Mouse (Mus musculus) forebrain, embryonic 16.5 days (tissue): ENCODE results near the gene Prpf38b. TPM values are rescaled to one million over a fixed set of nuclear protein-coding genes. Genes with fewer than 3 reads are reported as not detected.
A peak's percentile ranks its signal among the peaks of the same experiment; 100 is the strongest.

Experiments
- ATAC-seq: fragments of 200-750 bp; cut with Nextera tagmentation; 2 replicates; pipeline ENCODE4 v1.8.0; 2017; ENCODE audit warnings: mild to moderate bottlenecking, moderate library complexity
- H3K27ac ChIP-seq: fragments of 300-500 bp; sonication (generic); 2 replicates; pipeline ENCODE4 v1.5.1; 2014; ENCODE audit warnings: low read length, control low read depth
- H3K27me3 ChIP-seq: fragments of 300-500 bp; sonication (generic); replicated peaks from 2 replicates; pipeline ENCODE4 v1.6.1; 2014; ENCODE audit warnings: low read length; ENCODE audit not compliant: control insufficient read depth, insufficient read depth
- H3K36me3 ChIP-seq: fragments of 300-500 bp; sonication (generic); 2 replicates; pipeline ENCODE4 v1.6.1; 2014; ENCODE audit not compliant: control insufficient read depth, insufficient read depth
- H3K4me1 ChIP-seq: fragments of 300-500 bp; sonication (generic); replicated peaks from 2 replicates; pipeline ENCODE4 v1.6.1; 2014; ENCODE audit warnings: low read length; ENCODE audit not compliant: control insufficient read depth, insufficient read depth
- H3K4me2 ChIP-seq: fragments of 300-500 bp; sonication (generic); 2 replicates; pipeline ENCODE4 v1.6.1; 2014; ENCODE audit warnings: mild to moderate bottlenecking, low read length, control low read depth
- H3K4me3 ChIP-seq: fragments of 300-500 bp; sonication (generic); replicated peaks from 2 replicates; pipeline ENCODE4 v1.5.1; 2014; ENCODE audit warnings: mild to moderate bottlenecking, low read length, control low read depth
- H3K9ac ChIP-seq: fragments of 300-500 bp; sonication (generic); replicated peaks from 2 replicates; pipeline ENCODE4 v1.6.1; 2014; ENCODE audit warnings: low read depth, low read length, control low read depth
- H3K9me3 ChIP-seq: fragments of 300-500 bp; sonication (generic); 2 replicates; pipeline ENCODE4 v1.6.1; 2016; ENCODE audit warnings: low read length; ENCODE audit not compliant: control insufficient read depth
- WGBS: fragments of 180-500 bp; shearing (Covaris S2); extraction: QIAGEN DNeasy Blood & Tissue Kit; methylation state at CpG from one replicate; pipeline ENCODE4 v1.1.7; 2014; 5-methylcytosine and 5-hydroxymethylcytosine counted together
- polyA plus RNA-seq: library from polyadenylated mRNA; unstranded; fragments of >200 nt; fragmentation: Nextera tagmentation; extraction: Ambion mirVana; gene quantifications from 2 replicates; pipeline ENCODE4 v1.2.1, GENCODE M21; 2015

Prpf38b gene
- polyA plus RNA-seq, 1 experiment from 2014 or later, result 59.0 TPM

DNA sequence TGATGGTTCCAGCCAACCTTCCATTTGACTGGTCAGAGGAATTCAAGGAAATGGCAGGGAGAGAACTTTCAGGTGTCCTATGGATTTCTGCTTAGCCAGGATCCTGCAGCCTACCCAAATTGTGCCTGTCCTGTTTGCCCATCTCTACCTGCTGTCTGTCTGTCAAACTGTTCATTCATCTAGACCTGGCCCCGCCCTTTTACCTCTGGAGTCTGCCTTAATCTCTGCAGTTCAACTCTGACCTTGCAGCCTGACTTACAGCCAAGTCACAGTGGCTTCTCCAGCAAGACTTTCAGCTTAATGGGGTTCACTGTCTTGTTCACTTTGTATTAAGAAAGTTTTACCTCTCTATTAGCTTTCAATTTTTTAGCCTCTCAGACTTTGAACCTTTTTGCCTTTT lies 14.8 kb upstream of the Prpf38b start:
- Histone ChIP-seq H3K27ac (no peak overlapping the region), H3K4me3 (no peak overlapping the region), H3K4me1 (no peaks in the 10 kb centered on the region), H3K36me3 (no peaks in the 10 kb centered on the region), H3K9me3 (no peaks in the 10 kb centered on the region), H3K9ac (no peak overlapping the region), H3K27me3 (no peaks in the 10 kb centered on the region), H3K4me2 (no peak overlapping the region)
- WGBS, result 55% methylated on average over 1 of the region's 1 CpGs
- no peak for ATAC-seq

DNA sequence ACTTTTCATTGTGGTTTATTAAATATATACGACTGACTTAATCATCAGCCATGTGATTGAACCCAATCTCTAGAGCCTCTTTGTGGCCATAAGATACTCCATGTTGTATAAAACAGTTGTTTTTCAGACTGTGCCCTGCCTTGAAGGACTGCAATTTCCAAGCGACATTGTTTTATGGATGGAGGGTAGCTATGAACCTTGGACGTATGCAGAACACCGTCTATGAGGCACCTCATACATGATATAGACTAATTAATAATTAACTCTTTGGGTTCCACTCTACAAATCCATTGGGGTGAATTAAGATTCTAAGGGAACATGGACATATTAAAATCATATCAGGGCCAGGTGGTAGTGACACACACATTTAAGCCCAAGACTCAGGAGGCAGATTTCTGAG lies 14.2 kb upstream of the Prpf38b start:
- H3K9me3 ChIP-seq, result no peaks in the 10 kb centered on the region
- H3K36me3 ChIP-seq, result no peaks in the 10 kb centered on the region
- WGBS, result 85% methylated on average over 4 of the region's 4 CpGs
- ATAC-seq, result no peak
- no peak overlapping the region for H3K4me3 ChIP-seq
- H3K4me1 ChIP-seq, result no peaks in the 10 kb centered on the region
- H3K4me2 ChIP-seq, result no peak overlapping the region
- no peak overlapping the region for H3K27ac ChIP-seq
- no peak overlapping the region for H3K9ac ChIP-seq
- no peaks in the 10 kb centered on the region for H3K27me3 ChIP-seq

DNA sequence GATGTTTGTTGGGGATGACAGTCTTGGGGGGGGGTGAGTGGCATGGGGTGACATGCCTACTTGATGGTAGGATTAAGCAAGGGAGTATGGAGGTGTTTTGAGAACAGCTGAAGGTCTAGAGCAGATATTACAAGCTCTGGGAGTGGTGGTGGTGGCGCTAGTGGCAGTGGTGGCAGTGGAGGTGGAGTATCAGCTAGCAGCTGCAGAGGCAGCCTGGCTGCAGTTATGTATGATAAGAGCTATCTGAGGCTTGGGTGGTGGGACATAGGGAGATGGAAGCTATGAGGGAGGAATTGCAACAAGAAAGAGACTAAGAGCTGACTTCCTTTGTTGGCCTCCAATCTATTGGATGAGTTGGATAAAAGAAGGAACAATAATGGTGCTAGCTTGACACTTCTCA lies 10.3 kb upstream of the Prpf38b start:
- Histone ChIP-seq H3K27me3 (no peaks in the 10 kb centered on the region), H3K9ac (no peak overlapping the region), H3K36me3 (no peaks in the 10 kb centered on the region), H3K4me3 (no peak overlapping the region), H3K4me1 (peaks cover 3% of the 10 kb centered on the region), H3K27ac (no peak overlapping the region), H3K4me2 (no peak overlapping the region), H3K9me3 (no peaks in the 10 kb centered on the region)
- no peak for ATAC-seq
- 88% methylated on average over 1 of the region's 1 CpGs for WGBS

DNA sequence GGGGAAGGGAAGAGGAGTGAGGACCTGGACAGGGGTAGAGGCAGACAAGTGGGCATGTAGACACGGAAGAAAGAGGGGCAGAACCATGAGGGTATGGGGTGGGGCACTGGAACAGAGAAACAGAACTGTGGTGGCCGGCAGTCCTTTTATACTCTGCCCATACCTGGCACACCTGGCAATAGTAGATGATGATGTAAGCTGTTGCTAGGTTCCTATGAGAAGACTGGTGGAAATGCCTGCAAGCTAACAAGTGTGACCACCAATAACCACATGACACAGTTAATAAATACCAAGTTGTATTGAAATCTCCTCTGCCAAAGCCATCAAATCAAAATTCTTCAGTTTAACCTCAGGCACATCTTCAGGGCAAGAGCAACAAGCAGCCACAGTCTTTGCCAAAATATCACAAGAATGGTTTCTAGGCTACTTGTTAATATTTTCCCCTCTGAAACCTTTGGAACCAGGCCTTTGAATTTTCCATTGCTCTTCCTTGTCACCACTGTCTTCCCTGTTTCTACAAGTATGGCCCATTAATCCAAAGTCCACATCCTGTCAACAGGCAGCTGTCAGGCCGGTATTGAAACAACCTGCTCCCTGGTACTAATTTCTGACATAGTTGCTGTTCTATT lies 9.0 kb upstream of the Prpf38b start:
- no peaks in the 10 kb centered on the region for H3K27me3 ChIP-seq
- H3K27ac ChIP-seq, result no peak overlapping the region
- no peaks in the 10 kb centered on the region for H3K36me3 ChIP-seq
- no peak for ATAC-seq
- 80% methylated on average over 3 of the region's 3 CpGs for WGBS
- no peaks in the 10 kb centered on the region for H3K9me3 ChIP-seq
- peaks cover 5% of the 10 kb centered on the region for H3K4me1 ChIP-seq
- no peak overlapping the region for H3K4me3 ChIP-seq
- no peak overlapping the region for H3K4me2 ChIP-seq
- H3K9ac ChIP-seq, result no peak overlapping the region

DNA sequence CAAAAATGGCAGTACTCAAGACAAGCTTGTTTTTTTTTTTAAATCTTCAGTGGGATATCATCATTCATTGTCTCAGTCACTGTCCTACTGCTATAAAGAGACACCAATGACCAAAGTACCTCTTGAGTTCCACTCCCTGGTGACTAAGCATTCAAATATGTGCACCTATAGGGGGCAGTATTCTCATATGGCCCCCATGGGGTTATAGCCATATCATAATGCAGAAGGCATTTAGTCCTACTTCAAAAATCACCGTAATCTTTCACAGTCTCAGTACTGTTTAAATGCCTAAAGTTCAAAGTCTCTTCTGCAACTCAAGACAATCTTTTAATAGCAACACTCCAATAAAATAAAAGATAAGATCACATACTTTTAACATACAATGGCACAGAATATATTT lies 7.3 kb upstream of the Prpf38b start:
- Histone ChIP-seq H3K4me1 (peaks cover 5% of the 10 kb centered on the region), H3K4me3 (no peak overlapping the region), H3K27me3 (no peaks in the 10 kb centered on the region), H3K4me2 (no peak overlapping the region), H3K27ac (no peak overlapping the region), H3K9ac (no peak overlapping the region), H3K9me3 (no peaks in the 10 kb centered on the region), H3K36me3 (no peaks in the 10 kb centered on the region)
- no peak for ATAC-seq
- 98% methylated on average over 1 of the region's 1 CpGs for WGBS

DNA sequence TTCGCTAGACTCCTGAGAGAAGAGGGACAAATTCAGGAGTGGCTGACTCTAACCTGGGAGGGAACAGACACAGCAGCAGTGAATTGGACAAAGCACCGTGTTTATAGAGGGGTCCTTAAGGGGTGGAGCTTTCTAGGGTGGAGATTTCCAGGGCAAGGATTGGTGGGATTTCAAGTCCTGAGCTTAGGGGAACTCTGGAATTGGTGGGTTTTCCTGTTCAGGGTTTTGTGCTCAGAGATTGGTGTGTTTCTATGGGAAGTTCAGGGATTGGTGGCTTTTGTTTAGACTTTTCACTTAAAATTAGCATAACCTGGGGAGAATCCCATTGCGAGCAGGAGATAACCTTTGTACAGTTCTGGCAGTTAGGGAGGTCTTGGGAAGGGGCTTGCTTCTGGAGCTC lies 6.5 kb upstream of the Prpf38b start:
- H3K9ac ChIP-seq, result no peak overlapping the region
- H3K4me3 ChIP-seq, result no peak overlapping the region
- no peak overlapping the region for H3K4me2 ChIP-seq
- no peaks in the 10 kb centered on the region for H3K27me3 ChIP-seq
- no peak overlapping the region for H3K27ac ChIP-seq
- WGBS, result 52% methylated on average over 3 of the region's 3 CpGs
- H3K9me3 ChIP-seq, result no peaks in the 10 kb centered on the region
- H3K36me3 ChIP-seq, result no peaks in the 10 kb centered on the region
- no peak for ATAC-seq
- H3K4me1 ChIP-seq, result peaks cover 5% of the 10 kb centered on the region

DNA sequence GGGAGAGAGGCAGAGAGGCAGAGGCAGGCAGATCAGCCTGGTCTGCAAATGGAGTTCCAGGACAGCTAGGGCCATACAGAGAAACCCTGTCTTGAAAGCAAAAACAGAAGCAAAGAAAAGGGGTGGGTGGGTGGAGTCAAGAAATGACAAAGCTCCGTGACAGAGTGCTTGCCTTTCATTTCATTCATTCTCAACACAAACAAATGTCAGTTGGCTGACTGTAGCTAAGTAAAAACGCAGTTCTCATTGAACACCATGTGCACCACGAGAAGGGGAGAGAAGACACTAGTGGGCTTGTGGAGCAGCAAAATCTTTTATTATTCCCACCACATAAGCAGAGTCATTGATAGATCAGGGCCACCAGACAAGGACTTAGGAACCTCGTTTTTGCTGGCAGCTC lies 5.3 kb upstream of the Prpf38b start:
- Histone ChIP-seq H3K9ac (no peak overlapping the region), H3K4me2 (no peak overlapping the region), H3K27me3 (no peaks in the 10 kb centered on the region), H3K9me3 (no peaks in the 10 kb centered on the region), H3K4me3 (no peak overlapping the region), H3K36me3 (no peaks in the 10 kb centered on the region), H3K4me1 (peaks cover 9% of the 10 kb centered on the region), H3K27ac (no peak overlapping the region)
- peak; percentile 15; the same call in 1 of the 2 replicates for ATAC-seq
- 21% methylated on average over 4 of the region's 4 CpGs for WGBS

DNA sequence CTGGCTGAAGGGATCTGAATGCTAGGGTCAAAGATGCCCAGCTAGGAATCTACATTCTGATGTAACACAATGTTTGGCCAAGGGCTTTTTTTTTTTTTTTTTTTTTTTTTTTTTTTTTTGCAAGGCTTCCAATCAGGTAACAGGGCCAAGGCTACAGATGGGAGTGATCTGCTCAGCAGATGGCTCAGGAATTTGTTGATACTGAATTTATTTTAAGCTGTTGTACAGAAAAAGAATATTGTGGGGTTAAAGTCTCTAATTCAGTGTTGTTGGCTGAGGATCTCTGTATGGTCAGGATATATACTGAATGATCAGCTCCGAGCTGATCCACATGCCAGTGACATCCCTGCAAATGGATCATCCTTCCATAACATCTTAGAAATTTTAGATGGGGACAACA lies 4.5 kb upstream of the Prpf38b start:
- 58% methylated on average over 1 of the region's 1 CpGs for WGBS
- Histone ChIP-seq H3K4me1 (peaks cover 9% of the 10 kb centered on the region), H3K9ac (no peak overlapping the region), H3K4me3 (no peak overlapping the region), H3K9me3 (no peaks in the 10 kb centered on the region), H3K27me3 (no peaks in the 10 kb centered on the region), H3K27ac (peak overlapping the region; percentile 51; the same call in 1 of the 2 replicates), H3K36me3 (no peaks in the 10 kb centered on the region), H3K4me2 (no peak overlapping the region)
- no peak for ATAC-seq

DNA sequence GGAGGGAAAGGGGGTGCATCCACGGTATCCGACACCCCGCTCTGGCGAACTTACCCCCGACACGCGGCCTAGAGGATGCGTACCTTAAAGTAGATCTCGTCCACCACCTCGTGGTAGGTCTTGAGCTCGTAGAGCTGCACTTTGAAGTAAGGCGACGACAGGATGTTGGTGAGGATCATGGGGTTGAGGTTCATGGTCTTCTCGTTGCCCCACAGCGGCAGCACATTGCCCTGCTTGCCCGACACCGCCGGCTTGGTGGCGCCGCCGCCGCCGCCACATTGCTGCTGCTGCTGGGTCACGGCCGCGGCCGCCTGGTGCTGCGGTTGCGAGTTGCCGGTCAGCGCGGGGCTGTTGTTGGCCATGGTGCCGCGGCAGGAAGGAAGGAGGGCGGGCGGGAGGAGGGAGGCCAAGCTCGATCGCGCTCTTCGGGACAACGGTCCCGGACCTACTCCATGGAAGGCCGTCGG lies 413 bp downstream of the Prpf38b start:
- Histone ChIP-seq H3K36me3 (0 out of 2 replicates have a peak, but pooled peaks cover 2% of the 10 kb centered on the region), H3K4me1 (peaks cover 22% of the 10 kb centered on the region), H3K27me3 (no peaks in the 10 kb centered on the region), H3K9me3 (no peaks in the 10 kb centered on the region), H3K4me2 (peak overlapping the region; percentile 98), H3K4me3 (peak overlapping the region; percentile 88), H3K9ac (peak overlapping the region; percentile 87), H3K27ac (peak overlapping the region; percentile 97)
- under 1% methylated on average over 44 of the region's 44 CpGs for WGBS
- peak; percentile 81 for ATAC-seq
